Mouse (Mus musculus) urinary bladder, postnatal 4 days (tissue): ENCODE measurements at regions not wholly inside any gene's neighbourhood (a gene's known extent, or its start where the extent isn't known, plus 50 kb on each side); places are given as distances from the start of the nearest gene placed in this dataset.

ENCODE experiments used
- DNase-seq, 2 experiments: peaks; one replicate each; pipeline ENCODE4 v3.0.0; 2021 to 2022; ENCODE audit warnings: low spot score in 2 of 2

DNA sequence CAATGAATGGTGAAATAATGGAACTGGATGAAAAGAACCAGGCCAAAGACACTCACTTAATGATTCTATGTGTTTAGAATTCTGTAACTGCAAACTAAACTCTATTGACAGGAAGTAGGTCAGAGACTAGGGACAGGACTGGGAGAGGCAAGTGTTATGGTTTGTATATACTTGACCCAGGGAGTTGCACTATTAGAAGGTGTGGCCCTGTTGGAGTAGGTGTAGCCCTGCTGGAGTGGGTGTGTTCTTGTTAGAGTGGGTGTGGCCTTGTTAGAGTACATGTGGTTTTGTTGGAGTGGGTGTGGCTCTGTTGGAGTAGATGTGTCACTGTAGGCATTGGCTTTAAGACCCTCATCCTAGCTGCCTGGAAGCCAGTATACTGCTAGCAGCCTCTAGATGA is 93.0 kb upstream of the Npas2 start:
- DNase-seq: no peak

DNA sequence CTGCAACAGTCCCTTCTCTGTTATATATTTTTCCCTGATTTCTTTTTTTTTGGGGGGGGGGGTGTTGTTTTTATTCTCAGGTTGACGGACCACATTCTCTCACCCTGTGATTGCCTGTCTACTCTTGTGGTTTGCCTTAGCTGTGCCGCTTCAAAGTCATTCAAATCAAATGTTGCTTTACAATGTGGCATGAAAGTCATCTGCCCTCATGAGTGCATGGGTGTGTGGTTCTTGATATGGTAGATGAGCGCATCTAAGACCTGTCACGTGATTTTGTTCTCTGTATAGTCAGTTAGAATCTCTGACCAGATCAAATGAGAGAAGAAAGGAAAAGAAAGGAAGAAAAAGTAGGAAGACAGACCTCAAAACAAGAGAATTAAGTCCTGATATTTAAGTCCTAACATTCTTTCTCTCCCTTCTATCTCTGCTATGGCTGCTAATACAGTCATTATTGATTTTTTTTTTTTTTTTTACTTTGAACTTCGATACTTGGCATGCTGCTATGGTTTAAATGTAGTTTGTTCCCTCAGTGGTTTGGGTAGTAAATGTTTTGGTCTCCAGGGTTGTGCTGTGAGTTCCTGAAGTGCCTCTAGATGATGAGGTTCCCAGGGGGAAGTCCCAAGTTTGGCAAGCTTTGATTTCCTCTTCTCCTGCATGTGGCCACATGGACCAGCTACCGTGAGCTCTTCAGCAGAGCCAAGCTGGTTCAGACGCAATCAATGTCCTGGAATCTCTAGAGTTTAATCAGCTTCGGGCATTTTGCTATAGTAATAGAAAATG is 91.2 kb upstream of the Npas2 start:
- DNase-seq: no peak

DNA sequence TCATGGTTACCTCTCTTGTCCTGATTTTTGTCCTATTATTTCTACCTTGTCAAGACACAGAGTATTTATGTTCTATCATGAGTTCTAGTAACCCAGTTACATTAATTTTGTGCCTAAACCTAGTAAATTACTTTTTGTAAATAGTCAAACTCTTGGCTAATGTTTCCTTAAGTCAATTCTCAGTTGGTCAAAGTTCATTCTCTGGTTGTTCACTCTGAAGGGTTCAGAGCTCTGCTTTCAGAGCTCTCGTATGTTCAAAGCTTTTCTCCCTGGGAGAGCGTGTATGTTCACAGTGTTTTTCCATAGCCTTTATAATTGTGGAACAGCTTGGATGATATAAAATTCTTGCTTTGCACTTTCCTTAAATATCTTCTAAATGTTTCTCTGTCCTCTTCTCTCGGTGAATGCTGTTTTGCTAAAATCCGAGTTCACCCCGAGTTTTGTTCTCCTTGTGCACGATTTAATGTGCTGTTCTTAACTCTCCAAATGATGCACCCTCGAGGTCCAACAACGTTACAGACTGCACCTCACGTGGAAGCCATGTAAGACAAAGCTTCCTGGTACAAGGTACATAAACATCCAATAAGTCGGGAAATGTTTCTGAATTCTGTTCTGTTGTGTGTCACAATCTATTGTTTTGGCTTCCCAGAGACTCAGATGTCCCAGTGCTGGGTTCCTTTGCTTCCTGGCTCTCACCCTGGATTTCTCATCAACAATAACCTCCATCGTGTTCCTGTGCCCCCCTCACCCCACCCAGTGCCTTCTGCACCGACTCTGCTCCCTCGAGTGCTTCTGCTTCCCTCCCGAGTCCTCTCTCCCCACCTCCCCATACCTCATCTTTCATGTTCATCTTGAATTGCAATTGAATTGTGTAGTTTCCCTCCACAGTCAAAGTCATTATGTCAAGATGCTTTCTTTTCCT is 90.3 kb upstream of the Npas2 start:
- DNase-seq: no peak

DNA sequence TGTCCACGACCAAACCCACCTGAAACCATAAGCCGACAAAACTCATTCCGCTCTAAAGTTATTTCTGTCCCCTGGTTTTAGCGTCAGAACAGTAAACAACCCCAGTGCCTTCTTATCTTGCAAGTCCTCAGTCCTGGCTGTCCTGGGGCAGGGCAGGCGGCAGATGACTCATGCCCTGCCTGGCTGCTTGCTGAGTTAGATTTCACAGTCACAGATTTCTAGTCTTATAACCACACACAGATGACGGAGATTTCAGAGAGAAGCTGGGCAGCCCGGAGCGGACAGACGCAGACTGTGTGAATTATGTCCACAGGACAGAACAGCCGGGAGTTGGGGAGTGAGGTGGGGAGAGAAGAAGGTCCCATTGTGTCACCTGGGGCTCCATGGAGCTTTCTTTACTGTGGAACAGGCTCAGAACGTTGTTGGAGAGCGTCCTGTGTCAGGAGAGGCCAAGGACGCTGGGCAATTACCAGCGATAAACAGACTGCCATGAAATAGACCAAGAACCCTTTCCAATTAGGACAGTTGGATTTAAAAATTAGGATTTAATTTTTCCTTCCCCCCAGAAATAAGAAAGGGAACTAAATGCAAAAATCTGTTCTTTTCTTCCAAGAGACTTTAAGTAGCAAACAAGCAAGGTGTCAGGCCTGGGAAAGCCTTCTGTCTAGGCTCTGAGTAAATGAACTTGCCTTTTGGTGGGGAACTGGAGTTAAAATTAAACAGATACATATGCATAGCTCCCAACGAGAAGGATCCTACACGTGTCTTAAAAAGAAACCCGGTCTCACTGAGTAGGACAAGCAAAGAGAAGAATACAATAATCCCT is 87.8 kb upstream of the Npas2 start:
- peak in 1 of 2 experiments; percentile 31 for DNase-seq

DNA sequence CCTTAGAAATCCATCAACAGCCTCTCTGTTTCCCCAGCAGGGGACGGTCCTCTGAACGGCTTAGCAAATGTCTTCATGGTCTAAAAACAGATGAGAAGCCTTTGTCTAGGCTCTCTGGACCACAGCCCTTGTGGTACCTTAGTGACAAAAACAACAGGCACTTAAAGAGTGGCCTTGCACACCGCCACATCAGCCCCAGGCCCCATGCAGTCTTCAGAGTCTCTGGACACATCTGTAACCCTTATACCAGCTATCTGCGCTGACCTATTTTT is 87.2 kb upstream of the Npas2 start:
- DNase-seq: no peak

DNA sequence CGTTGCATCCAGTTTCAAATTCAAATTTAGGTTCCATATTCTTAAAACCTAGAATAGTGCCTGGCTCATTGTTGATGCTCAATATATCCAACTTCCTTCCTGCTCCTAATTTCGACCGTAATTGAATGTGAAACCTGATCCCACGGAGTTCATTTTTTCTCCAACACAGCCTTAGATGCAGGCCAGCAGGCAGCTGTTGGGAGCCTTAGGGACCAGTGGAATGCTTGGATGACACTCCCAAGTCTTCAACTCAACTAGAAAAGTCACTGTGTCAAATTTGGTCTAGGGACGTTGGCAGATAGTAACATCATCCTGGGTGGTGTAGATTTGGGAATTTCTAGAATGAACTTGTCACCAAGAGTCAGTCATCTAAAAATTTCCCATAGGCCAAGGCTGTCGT is 86.9 kb upstream of the Npas2 start:
- no peak for DNase-seq

DNA sequence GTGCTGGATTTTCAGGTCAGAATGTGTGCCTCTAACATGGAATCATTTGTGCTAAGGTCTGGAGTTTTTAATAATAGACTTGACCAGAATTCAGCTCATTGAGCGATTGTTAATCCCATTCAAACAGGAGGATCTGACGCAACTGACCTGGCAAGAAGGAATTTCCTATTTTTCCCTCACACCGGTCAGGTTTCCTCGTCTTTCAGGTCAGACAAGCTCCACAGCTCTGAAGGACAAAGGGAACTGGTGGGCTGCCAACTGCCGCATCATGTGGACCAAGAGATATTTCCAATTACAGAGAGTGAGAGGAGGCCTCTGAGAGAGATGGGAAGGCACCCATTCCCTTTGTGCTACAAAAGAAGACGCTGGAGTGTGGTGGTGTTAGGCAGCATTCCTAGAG is 77.2 kb upstream of the Npas2 start:
- no peak for DNase-seq

DNA sequence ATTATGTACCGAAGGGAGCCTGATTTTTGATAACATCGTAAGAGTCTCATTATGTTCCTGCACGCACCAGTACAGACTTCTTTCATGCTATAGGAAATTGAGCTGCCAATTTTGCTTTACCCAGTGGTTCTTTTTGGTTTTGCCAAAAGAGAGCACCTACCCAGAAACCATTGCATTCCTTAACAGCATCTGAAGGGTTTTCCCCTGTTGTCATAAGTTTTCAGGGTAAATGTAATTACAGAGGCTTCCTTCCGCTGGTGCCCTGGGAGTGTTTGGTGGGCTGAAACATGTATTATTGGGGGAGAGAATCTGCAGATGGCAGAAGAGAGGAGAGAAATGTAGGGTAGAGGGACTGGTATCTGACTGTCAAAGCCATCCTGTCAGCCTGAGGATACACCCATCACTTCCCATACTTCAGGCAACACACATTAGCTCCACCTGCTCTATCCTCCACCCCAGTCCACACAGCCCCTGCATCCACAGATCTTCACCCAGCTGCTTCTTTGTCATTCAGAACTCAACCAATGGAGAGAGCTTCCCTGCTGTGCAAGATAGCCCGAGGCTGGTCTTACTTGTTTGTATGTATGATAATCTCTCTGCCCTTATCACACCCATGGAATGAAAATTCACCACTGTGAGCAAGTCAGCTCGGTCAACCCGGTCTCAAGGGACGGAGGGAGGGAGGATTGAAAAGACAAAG is 71.1 kb upstream of the Npas2 start:
- DNase-seq: no peak

DNA sequence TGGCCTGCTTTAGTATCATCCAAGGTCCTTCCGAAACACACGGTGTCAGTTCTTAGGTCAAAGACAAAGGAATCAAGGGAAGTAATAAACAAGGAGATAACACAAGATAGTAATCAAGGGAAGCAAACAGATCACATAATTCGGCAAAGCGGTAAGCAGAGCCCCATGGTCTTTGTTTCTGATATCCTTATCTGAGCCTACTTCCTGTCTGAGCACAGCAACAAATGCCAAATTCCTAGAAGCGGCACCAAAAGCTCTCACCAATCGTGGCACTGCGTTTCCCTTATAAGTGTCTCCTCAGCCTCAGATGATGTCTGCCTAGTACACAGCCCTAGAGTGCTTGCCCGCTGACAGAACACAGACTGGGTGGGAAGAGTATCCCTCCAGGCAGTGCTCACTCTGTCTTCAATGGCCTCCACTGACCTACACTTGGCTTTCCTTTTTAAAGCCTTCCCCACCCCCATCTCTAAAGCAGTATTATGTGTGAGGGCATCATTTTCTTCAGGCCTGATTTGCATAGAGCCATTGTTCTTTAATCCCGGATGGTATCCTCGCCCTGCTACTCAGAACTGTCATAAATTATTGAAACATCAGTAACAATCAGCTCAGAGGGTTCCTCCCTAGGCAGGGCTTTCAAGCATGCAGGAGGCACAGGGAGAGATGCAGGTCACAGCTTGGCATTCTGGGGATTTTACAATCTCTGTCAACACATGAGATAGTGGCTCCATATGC is 70.3 kb upstream of the Npas2 start:
- no peak for DNase-seq

DNA sequence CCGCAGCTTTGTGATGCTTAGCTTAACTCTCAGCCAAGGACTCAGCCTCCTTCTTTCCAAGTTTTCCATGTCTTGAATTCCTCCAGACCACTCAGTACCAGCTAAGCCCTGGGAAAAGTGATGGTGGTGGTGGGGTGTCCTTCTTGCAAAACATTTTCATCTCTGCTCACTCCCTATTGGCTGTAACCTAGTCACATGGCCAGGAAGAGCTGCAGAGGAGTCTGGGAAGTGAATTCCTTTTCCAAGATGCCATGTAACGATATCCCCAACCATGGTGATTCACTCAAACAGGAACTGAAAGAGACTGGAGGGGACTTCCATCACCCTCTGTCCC is 69.8 kb upstream of the Npas2 start:
- no peak for DNase-seq

DNA sequence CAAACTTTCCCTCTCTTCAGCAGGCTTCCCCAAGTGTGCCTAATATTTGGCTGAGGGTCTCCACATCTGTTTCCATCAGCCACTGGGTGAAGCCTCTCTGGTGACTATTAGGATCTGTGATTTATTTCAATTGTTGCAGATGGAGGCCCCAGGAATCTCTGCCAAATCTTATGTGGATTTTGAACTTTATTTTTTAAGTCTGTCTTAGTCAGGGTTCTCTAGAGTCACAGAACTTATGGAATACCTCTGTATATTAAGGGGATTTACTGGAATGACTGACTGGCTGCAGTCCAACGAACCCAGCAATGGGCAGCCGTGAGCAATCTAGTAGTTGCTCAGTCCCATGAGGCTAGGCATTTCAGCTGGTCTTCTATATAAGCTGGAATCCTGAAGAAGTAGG is 59.0 kb upstream of the Npas2 start:
- no peak for DNase-seq

DNA sequence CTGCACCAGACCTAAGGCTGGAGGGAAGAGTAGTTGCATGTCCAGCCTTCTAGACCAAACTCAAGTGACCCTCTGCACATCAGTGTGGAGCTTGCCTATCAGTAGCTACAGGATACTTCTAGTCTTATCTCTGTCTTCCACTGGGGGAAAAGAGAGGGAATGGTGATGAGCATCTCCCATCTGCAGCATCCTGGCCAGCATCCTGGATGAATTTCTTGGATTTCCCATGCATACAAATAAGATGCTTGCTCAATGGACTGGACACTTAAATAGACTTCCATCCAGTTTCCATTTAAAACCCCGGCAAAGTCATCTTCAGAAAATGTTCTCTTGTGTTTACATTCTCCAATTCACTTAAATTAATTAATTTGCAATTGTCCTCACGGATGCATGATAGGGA is 50.5 kb upstream of the Npas2 start:
- no peak for DNase-seq

DNA sequence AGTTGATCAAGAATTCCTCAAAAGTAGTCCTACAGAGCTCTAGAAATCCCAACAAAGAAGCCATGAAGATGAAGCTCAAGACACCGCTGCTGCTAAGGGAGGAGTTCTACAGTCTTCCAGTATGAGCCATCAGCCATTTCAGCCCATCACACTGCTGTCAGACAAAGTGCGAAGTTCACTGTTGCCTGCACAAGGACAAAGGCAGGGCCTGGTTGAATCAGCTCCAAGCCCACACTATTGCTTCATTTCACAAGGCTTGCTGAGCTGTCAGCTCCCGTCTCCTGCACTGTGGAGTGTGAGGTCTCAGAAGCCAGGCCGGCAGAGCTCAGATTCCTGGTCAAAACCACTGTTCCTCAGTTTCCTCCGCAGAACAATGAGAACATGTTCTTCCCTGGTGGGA is 49.9 kb upstream of the Npas2 start:
- DNase-seq: no peak
